Mouse (Mus musculus): ENCODE measurements around the gene Ms4a4d.
"Not testable (repeated sequence)": the region's sequence is repeated elsewhere in the genome, so short reads cannot be mapped to it uniquely, and the experiment has no call there.

Gene Ms4a4d

DNA sequence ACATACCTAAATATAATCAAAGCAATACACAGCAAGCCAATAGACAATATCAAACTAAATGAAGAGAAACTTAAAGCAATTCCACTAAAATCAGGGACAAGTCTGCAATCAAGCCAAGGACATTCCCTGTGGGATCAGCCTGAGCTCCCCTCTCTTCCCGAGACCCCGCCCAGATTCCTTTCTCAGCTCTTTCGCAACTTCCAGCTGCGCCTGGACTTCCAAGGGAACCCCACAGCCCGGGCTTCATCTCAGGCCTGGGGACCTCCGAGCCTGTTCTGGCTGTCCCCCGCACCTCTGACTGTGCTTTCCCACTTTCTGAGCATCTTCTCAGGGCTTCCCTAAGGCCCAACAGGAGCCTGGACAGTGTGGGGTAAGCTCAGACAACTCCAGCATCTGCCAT is at the start of gene Ms4a4d:
Ms4a4d (plus strand) TSS at position 209 of the 400 bp plus-strand sequence.
- DNase-seq: no peak

- no peak for DNase-seq
Measured at GRCm38 (mm10) chr19:11491406-11492189, 45.0 kb upstream of the Ms4a4d start.

DNA sequence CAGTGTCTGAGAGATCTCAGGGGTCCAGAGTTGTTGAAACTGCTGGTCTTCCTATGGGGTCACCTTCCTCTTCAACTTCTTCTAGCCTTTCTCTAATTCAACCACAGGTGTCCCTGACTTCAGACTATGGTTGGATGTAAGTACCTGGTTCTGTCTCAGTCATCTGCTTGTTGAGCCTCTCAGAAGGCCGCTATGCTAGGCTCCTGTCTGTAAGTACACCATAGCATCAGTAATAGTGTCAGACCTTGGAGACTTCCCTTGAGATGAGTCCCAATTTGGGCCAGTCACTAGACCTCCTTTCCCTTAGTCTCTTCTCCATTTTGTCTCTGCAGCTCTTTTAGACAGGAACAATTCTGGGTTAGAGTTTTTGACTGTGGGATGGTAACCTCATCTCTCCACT is 43.9 kb upstream of the Ms4a4d start:
- no peak for DNase-seq

DNA sequence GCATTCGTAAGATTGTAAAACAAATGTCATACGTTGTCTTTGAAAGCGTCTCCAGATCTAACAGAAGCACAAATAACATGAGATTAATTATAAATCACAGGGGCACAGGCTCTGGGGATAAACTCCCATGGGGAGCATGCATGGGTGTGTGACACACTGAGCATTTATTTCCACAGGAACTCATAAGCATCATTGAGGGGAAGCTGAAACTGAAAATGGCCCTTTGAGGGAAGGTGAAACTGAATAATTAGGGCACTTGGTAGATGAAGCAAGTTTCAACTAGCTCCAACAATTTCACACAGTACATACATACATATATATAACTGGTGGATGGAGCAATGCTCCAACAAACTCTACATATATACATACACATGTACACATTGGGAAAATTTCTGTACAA is 42.1 kb upstream of the Ms4a4d start:
- no peak for DNase-seq

DNA sequence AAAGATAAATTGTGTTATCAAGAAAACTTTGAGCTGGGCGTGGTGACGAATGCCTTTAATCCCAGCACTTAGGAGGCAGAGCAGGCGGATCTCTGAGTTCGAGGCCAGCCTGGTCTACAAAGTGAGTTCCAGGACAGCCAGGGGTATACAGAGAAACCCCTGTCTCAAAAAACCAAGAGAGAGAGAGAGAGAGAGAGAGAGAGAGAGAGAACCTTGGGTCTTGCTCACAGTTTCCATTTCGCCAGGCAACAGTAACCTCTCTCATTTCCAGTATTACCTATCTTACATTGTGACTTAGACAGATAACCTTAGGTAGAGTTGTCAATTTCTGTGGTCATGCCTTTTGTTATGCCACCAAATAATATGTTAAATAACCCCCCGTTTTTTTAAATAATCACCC is 40.2 kb upstream of the Ms4a4d start:
- no peak for DNase-seq

DNA sequence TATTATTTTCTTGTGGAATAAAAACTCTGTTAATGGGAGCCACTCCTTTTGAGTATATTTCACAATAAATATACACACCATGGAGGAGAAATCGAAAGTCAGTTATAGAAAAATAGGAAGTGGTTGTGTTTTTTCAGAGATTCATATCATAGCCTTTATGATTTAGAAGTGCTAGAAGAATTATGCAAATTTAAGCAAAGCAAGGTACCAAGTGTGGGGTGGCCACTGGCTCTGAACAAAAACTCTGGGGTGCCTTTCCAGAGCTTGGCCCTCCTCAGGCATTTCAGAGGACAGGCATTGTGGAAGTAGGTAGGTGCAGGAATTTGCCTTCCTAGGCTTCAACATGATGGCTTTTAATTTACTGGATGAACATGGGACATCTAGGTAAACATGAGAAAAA is 39.3 kb upstream of the Ms4a4d start:
- not testable (repeated sequence) for DNase-seq

DNA sequence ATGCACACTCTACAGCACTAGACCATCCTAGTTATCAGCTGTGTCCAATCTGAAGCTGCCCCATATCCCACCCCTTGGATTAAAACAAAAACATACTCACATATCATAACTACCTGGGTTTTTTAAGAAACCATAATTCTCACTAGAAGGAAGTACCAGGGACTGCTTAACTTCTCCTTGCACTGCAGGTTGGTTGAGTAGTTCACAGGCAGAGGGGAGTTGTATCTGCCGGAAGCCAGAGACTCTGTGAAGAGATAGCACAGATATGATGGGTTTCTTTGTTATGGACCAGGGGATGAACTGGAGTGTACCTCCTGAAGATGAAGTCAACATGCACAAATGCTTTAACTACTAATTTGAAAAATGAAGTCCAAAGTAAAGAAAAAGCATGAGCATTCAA is 35.8 kb upstream of the Ms4a4d start:
- no peak for DNase-seq

- DNase-seq: no peak
Measured at GRCm38 (mm10) chr19:11501326-11501725, 35.3 kb upstream of the Ms4a4d start.

DNA sequence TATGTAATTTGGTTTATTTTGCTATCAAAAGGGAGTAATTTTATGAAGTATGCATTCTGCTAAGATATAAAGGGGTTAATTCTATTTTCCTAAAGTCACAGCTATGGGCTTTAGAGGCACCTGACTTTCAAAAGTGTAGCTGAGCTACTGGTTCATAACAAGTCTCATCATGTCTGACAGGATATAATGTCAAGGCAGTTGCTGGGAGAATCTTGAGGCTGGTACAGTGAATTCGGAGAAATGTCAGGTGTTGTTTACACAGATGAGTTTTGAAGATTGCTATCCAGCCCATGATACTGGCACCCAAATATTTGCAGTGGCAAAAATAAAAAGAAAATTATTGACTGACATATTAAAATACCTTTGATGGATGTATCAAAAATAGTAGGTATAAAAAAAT is 31.7 kb upstream of the Ms4a4d start:
- no peak for DNase-seq

GRCm38 (mm10) chr19:11513458-11513857 is 23.1 kb upstream of the Ms4a4d start:
- DNase-seq: no peak

DNA sequence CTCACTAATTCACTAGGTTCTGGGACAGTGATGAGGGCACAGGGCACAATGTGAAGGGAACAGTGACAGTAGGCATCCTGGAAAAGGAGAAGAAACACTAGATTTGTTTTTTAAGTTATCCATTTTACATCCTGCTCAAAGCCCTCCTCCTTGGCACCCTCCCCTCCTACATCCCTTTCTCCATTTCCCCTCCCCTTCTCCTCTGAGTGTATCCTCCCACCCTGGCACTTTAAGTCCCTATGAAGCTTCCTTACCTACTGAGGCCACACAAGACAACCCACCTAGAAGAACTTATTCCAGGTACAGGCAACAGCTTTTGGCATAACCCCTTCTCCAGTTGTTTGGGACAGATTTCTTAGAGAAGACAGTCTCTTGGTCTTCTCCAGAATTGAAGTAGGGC is 20.4 kb upstream of the Ms4a4d start, which contains the start of gene Ms4a6b:
Ms4a6b (plus strand) TSS at position 267 of the 400 bp plus-strand sequence.
- no peak for DNase-seq

GRCm38 (mm10) chr19:11516845-11517244 is 19.8 kb upstream of the Ms4a4d start:
- no peak for DNase-seq

DNA sequence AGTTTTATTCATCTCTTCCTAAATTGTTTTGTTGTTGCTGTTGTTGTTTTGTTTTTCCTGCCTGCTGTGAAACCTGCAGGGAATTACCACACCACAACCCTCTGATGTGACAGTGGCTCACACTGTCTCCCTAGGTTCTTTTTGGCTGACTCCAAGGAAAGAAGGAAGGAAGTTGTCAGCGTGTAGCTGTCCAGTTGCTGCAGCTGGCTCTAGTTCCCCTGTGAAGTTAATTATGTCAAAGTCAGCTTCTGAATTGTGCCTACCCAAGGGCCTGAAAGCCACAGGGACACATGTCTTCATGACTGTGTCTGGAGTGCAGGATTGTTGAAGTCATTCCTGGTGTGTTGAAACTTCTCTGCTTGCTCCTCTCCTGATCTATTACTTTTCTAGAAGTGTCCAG is 19.2 kb upstream of the Ms4a4d start:
- DNase-seq: not testable (repeated sequence)

DNA sequence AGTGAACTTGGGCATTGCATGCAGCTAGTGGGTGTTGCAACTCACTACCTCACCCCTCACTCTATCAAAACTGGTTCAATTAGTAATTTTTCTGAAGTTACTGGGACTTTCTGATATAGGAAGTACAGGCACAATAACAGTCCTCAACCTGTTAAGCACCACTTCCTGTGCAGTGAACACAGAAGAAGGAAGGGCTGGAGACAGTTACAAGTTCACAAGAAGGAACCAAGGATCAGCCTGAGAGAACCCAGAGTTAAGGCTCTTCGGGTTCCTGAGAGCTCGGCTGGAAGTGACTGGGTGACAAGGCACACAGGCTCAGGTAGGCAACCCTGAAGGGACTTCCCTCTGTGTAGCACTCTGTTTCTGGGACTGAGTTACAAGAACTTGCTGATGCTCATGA is 18.2 kb upstream of the Ms4a4d start:
- DNase-seq: not testable (repeated sequence)

GRCm38 (mm10) chr19:11520146-11520545 is 16.5 kb upstream of the Ms4a4d start:
- no peak for DNase-seq

DNA sequence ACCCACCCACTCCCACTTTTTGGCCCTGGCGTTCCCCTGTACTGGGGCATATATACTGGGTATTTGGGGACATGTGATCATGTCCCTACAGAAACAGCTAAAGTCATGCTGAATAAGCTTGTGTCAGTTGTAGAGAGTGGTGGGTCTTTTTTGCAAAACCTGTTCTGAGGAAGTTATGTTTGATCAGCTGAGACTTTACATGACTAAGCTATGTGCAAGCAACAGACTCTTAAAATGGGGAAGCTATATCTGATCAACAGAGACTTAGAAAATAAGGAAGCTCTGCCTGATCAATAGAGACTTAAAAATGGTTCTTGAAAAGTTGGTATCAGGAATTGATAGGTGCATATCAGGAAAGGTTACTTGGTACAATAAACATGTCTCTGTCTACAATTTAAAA is 3.2 kb upstream of the Ms4a4d start:
- DNase-seq: no peak

DNA sequence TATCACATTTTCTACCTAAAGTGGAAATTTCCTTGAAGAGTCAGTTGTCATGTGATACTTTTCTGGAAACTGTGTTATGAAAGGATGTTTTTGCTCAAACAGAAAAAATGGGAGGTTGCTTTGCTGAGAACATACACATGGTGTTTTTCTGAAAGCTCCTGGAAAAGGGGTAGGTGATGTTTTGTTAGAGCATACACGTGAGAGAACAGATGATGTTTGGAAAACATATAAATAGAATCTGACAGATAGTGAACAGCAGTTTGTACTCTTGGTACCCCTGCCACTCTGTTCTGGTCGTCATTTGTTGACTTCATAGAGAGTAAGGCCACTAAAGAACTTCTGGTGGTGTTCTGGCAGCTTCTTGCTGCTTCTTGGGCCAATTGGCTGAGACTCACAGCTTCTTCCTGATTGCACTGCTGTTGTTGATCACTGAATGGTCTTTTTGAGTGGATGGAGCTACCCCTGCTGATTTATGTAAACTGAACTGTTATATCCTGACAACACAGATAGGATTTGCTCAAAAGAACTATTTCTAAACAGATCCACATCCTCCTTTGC is 2.6 kb upstream of the Ms4a4d start:
- DNase-seq: no peak

DNA sequence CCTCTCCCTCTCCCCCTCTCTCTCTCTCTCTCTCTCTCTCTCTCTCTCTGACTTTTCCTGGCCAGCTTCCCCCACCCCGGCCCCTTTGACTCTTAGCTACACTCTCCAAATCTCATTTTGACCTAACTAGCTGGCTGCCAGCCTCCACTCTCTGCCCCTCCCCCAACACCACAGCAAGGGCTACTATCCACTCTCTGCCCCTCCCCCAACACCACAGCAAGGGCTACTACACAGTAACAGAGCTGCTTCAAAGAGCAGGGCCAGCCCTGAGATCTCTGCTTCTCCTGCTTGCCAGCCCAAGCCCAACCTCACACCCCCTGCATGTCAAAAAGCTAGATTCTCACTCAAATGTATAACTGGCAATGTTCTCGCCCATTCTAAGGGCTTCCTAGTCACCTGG is 735 bp downstream of the Ms4a4d start:
- DNase-seq: no peak

- not testable (repeated sequence) for DNase-seq
Measured at GRCm38 (mm10) chr19:11540166-11540821, 3.7 kb downstream of the Ms4a4d start.

DNA sequence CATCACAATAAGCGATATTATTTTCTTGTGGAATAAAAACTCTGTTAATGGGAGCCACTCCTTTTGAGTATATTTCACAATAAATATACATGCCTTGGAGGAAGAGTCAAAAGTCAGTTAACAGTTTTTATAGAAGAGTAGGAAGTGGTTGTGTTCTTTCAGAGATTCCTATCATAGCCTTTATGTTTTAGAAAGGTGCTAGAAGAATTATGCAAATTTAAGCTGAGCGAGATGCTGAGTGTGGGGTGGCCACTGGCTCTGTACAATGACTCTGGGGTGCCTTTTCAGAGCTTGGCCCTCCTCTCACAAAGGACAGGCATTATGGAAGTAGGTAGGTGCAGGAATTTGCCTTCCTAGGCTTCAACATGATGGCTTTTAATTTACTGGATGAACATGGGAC is 7.8 kb downstream of the Ms4a4d start:
- not testable (repeated sequence) for DNase-seq

- no peak for DNase-seq
Measured at GRCm38 (mm10) chr19:11547911-11548310, 11.3 kb downstream of the Ms4a4d start.

- no peak for DNase-seq
Measured at GRCm38 (mm10) chr19:11554726-11555125, 18.1 kb downstream of the Ms4a4d start.

- not testable (repeated sequence) for DNase-seq
Measured at GRCm38 (mm10) chr19:11559560-11559959, 23.0 kb downstream of the Ms4a4d start.

DNA sequence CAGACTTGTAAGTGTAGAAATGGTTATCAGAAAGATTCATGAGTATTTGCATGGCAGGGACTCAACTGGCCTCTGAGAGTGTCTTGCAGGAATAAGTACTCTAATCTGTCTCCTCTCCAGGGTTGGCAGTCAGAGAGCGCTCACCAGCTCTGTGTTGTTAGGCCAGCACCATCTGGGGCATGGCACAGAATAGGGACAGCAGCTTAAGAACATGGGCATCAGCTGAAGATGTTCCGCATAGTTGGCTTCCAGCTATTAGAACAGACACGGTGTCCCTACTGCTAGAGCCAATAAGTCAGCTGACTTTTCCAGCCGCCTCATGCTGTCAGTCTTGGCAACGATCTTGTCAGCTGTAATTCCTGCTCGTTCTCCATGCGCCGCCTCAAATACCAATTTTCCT is 38.4 kb downstream of the Ms4a4d start:
- DNase-seq: peak; percentile 11
